Mouse (Mus musculus) midbrain, embryonic 13.5 days (tissue): ENCODE results near the gene Negr1. TPM values are rescaled to one million over a fixed set of nuclear protein-coding genes. Genes with fewer than 3 reads are reported as not detected.
A peak's percentile ranks its signal among the peaks of the same experiment; 100 is the strongest.

Experiments
- ATAC-seq: fragments of 200-750 bp; cut with Nextera tagmentation; 2 replicates; pipeline ENCODE4 v1.8.0; 2017; ENCODE audit warnings: mild to moderate bottlenecking, moderate TSS enrichment, moderate library complexity
- H3K27ac ChIP-seq: fragments of 300-500 bp; sonication (generic); 2 replicates; pipeline ENCODE4 v1.5.1; 2015; ENCODE audit warnings: inconsistent platforms, mild to moderate bottlenecking, moderate library complexity
- H3K27me3 ChIP-seq: fragments of 300-500 bp; sonication (generic); 2 replicates; pipeline ENCODE4 v1.6.1; 2015; ENCODE audit warnings: mild to moderate bottlenecking, inconsistent platforms
- H3K36me3 ChIP-seq: fragments of 300-500 bp; sonication (generic); 2 replicates; pipeline ENCODE4 v1.6.1; 2015; ENCODE audit warnings: mild to moderate bottlenecking, inconsistent platforms
- H3K4me1 ChIP-seq: fragments of 300-500 bp; sonication (generic); replicated peaks from 2 replicates; pipeline ENCODE4 v1.6.1; 2015; ENCODE audit warnings: inconsistent platforms
- H3K4me2 ChIP-seq: fragments of 300-500 bp; sonication (generic); replicated peaks from 2 replicates; pipeline ENCODE4 v1.6.1; 2015; ENCODE audit warnings: moderate library complexity, mild to moderate bottlenecking, inconsistent platforms
- H3K4me3 ChIP-seq: fragments of 300-500 bp; sonication (generic); replicated peaks from 2 replicates; pipeline ENCODE4 v1.5.1; 2015; ENCODE audit warnings: mild to moderate bottlenecking, inconsistent platforms
- H3K9ac ChIP-seq: fragments of 300-500 bp; sonication (generic); replicated peaks from 2 replicates; pipeline ENCODE4 v1.6.1; 2015; ENCODE audit warnings: mild to moderate bottlenecking, inconsistent platforms
- H3K9me3 ChIP-seq: fragments of 300-500 bp; sonication (generic); 2 replicates; pipeline ENCODE4 v1.6.1; 2016; ENCODE audit warnings: mild to moderate bottlenecking, inconsistent platforms
- WGBS: fragments of 180-500 bp; shearing (Covaris S2); methylation state at CpG from one replicate; pipeline ENCODE4 v1.1.7; 2015; 5-methylcytosine and 5-hydroxymethylcytosine counted together
- polyA plus RNA-seq: library from polyadenylated mRNA; unstranded; fragments of >200 nt; fragmentation: Nextera tagmentation; extraction: Ambion mirVana; gene quantifications from 2 replicates; pipeline ENCODE4 v1.2.1, GENCODE M21; 2015

The Negr1 gene
- polyA plus RNA-seq, 1 experiment from 2014 or later: 34.1 TPM

DNA sequence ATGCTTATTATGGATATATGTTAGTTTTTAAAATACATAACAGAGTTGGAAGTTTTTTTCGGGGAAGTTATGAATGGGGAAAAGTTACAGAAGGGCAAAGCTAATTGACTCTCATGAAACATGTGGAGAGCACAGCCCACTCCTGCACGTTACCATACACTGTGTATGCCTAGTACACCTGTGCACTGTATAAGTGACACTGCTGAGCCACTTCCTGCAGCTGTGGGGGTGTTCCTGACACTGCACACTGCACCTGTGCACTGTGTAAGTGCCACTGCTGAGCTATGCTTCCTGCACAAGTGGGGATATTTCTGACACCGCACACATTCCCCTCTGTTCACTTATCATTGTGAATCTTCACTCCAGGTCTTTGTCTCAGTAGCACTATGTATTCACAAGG is 261.4 kb downstream of the Negr1 start:
- H3K27ac ChIP-seq: no peak overlapping the region
- H3K4me1 ChIP-seq: no peaks in the 10 kb centered on the region
- H3K27me3 ChIP-seq: no peaks in the 10 kb centered on the region
- no peaks in the 10 kb centered on the region for H3K9me3 ChIP-seq
- no peak; the same call in 1 of the 2 replicates for ATAC-seq
- H3K9ac ChIP-seq: no peak overlapping the region
- 91% methylated on average over 3 of the region's 3 CpGs for WGBS
- H3K36me3 ChIP-seq: no peaks in the 10 kb centered on the region
- H3K4me3 ChIP-seq: no peak overlapping the region
- no peak overlapping the region for H3K4me2 ChIP-seq

DNA sequence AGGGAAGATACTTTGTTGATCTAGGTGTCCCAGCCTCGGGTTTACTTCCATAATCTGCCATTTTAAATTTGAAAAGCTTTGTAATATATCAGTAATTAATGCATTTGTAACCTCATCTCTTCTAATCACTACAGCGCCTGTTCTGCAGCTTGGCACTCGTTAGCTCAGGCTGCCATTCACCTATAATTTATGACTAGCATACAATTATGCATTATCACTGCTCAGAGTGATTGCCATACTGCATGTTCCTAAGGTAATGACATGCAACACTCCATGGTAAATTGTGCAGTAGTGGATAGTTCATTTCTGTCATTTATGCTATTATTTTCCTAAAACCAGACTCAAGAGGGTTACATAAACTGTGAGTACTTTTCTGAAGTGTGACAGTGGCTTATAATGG is 272.3 kb downstream of the Negr1 start:
- no peaks in the 10 kb centered on the region for H3K27me3 ChIP-seq
- H3K9me3 ChIP-seq: no peaks in the 10 kb centered on the region
- H3K9ac ChIP-seq: no peak overlapping the region
- no peak overlapping the region for H3K4me3 ChIP-seq
- peaks cover 6% of the 10 kb centered on the region; the same call in 1 of the 2 replicates for H3K4me1 ChIP-seq
- peak; percentile 66; the same call in 1 of the 2 replicates for ATAC-seq
- no peak overlapping the region for H3K27ac ChIP-seq
- WGBS: 44% methylated on average over 3 of the region's 3 CpGs
- no peak overlapping the region for H3K4me2 ChIP-seq
- no peaks in the 10 kb centered on the region for H3K36me3 ChIP-seq

DNA sequence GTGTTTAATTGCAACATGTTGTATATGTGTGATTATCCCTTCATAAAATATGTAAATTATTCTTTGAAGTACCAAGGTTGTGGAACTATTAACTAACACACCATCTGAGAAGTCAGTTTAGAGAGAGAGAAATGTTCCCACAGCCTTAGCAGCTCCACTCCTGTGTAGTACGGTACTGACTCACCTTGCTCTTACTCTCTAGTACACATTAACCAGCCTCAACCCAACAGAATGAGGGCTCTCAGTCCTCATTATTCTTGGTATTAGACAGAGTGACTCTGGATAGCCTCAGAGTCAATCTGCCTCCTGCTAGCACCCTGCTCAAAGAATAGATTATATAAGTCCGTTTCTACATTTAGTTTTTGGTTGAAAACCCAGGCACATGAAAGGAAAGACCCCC is 277.0 kb downstream of the Negr1 start:
- 81% methylated on average over 2 of the region's 2 CpGs for WGBS
- no peaks in the 10 kb centered on the region for H3K27me3 ChIP-seq
- no peak overlapping the region for H3K9ac ChIP-seq
- H3K4me3 ChIP-seq: no peak overlapping the region
- H3K4me2 ChIP-seq: no peak overlapping the region
- no peaks in the 10 kb centered on the region for H3K36me3 ChIP-seq
- no peaks in the 10 kb centered on the region for H3K9me3 ChIP-seq
- ATAC-seq: no peak
- H3K4me1 ChIP-seq: peaks cover 6% of the 10 kb centered on the region; the same call in 1 of the 2 replicates
- H3K27ac ChIP-seq: no peak overlapping the region

DNA sequence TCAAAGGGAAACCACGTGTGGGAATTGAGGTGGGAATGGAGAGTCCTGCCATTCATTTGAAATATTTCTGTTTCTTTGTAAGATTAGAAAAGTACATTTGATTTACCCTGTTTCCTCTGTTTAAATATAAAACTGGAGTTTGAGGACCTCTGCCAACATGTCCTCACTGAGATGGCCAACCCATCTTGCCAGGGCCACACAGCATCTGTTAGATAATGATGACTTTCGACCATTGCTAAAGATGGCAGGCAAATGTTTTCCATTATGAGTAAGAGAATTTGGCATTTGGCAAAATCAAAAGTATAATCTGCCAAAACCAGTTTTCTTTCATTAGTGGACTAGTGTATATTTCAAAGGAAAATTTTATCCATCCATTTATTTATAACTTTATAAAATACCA is 286.8 kb downstream of the Negr1 start:
- H3K27ac ChIP-seq: no peak overlapping the region
- ATAC-seq: no peak
- H3K27me3 ChIP-seq: no peaks in the 10 kb centered on the region
- H3K36me3 ChIP-seq: no peaks in the 10 kb centered on the region
- H3K4me1 ChIP-seq: no peaks in the 10 kb centered on the region
- no peak overlapping the region for H3K9ac ChIP-seq
- H3K4me3 ChIP-seq: no peak overlapping the region
- 88% methylated on average over 2 of the region's 2 CpGs for WGBS
- no peaks in the 10 kb centered on the region for H3K9me3 ChIP-seq
- no peak overlapping the region for H3K4me2 ChIP-seq

DNA sequence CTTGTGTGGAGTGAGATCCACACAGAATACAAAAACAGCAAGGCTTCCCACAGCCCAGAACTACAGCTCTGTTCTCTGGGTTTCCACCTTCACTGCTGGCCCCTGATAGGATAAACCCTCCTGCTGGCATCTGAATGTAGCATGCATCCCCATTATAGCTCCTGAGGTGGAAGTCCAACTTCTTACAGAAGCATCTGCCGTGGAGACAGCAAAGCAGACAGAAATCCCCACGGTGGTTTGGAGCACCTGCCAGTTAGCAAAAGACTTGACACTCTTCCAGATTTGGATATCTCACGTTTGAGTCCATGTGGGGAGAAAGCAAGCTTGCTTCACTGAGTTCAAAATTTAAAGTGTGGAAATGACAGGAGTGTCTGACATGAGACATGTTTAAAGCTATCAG is 290.3 kb downstream of the Negr1 start:
- Histone ChIP-seq H3K4me2 (no peak overlapping the region), H3K27me3 (no peaks in the 10 kb centered on the region), H3K9me3 (no peaks in the 10 kb centered on the region), H3K36me3 (no peaks in the 10 kb centered on the region), H3K9ac (no peak overlapping the region), H3K27ac (no peak overlapping the region), H3K4me3 (no peak overlapping the region), H3K4me1 (no peaks in the 10 kb centered on the region)
- ATAC-seq: no peak
- 74% methylated on average over 3 of the region's 3 CpGs for WGBS

DNA sequence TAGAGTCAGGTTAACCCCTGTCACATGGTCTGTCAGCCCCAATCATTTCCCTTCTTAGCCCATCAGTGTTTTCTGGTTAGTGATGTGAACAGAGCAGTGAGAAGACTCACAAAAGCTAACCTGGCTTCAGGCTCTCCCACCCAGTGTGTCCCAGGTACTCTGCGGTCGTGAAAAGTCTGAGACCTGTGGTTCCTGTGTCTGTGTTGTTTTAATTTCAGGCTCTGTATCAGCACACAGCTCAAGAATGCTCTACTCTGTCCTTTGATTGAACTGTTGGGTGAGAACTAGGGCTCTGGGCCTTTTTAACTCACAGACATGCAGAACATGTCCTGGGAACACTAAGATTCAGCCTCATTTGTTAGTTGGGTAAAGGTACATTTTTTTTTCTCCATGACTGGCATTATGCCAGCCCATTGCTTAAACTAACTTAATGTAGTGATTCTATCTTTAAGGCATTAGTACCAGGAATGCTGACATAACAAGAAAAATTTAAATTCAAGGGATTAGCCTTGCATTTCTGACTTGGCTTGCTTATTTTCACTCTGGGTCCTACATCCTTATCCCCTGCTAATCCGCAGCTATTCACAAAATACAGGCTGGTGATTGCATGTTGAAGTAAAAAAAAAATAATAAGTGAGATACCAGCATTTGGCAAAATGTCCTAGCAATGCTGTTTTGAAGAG is 308.8 kb downstream of the Negr1 start:
- Histone ChIP-seq H3K36me3 (no peaks in the 10 kb centered on the region), H3K4me3 (no peak overlapping the region), H3K27me3 (no peaks in the 10 kb centered on the region), H3K4me2 (no peak overlapping the region), H3K9me3 (no peaks in the 10 kb centered on the region), H3K9ac (no peak overlapping the region), H3K4me1 (peaks cover 18% of the 10 kb centered on the region), H3K27ac (peak overlapping the region; percentile 58)
- WGBS: 40% methylated on average over 3 of the region's 3 CpGs
- ATAC-seq: peak; percentile 69

- no peaks in the 10 kb centered on the region for H3K36me3 ChIP-seq
- 4% methylated on average over 2 of the region's 2 CpGs for WGBS
- no peak overlapping the region for H3K9ac ChIP-seq
- no peak overlapping the region for H3K4me2 ChIP-seq
- ATAC-seq: peak; percentile 70
- H3K9me3 ChIP-seq: no peaks in the 10 kb centered on the region
- H3K4me1 ChIP-seq: peaks cover 18% of the 10 kb centered on the region
- H3K27me3 ChIP-seq: no peaks in the 10 kb centered on the region
- peak overlapping the region; percentile 65 for H3K27ac ChIP-seq
- no peak overlapping the region for H3K4me3 ChIP-seq
Measured at GRCm38 (mm10) chr3:156870922-156871257, 309.3 kb downstream of the Negr1 start.

DNA sequence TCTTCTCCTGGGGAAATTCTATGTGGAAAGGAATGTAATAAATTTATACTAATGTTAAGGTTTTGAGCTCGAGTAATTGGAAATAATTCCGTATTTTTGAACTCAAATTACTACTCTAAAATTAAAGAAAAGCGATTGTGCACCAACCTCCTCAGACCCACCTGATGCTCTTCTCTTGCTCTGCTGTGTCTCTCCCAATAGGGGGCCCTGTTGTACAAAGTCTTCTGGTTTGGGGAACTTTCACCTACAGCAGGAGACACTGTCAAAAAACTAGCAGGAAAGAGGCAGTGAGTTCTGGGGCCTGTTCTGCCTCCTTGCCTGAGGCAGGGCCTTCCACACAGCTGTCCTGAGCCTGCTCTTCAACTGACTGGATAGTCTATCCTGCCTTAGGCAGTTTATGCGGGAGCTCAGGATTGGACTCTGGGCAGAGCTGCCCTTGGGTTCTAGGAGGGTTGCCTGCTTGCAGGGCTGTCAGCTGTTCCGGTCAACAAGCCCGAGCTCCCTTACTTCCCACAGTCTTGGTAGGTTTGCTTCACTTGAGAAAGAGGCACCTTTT is 310.1 kb downstream of the Negr1 start:
- ATAC-seq: 0 out of 2 replicates have a peak, but pooled peaks have one; percentile 22
- Histone ChIP-seq H3K9ac (no peak overlapping the region), H3K36me3 (no peaks in the 10 kb centered on the region), H3K27ac (peak overlapping the region; percentile 31; the same call in 1 of the 2 replicates), H3K4me1 (peaks cover 18% of the 10 kb centered on the region), H3K4me2 (no peak overlapping the region), H3K27me3 (no peaks in the 10 kb centered on the region), H3K4me3 (no peak overlapping the region), H3K9me3 (no peaks in the 10 kb centered on the region)
- 75% methylated on average over 6 of the region's 6 CpGs for WGBS

DNA sequence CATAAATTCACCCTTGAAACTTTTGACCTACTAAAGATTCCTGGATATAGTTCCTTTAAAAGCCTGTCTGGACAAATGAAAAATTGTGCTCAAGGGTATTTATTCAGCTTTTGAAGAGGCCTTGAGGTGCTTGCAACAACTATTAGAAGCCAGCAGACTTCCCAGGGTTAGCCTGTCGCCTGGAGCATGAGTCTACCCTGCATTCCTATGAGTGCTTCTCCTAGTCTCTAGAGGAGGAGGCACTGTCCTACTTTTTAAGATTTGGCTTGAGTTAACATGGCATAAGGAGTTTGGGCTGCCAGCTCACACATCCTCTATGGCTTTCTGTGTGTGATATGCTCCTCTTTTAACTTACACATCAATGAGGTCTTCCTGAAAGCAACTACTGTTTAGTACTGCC is 315.0 kb downstream of the Negr1 start:
- 85% methylated on average over 1 of the region's 1 CpGs for WGBS
- Histone ChIP-seq H3K9me3 (peaks cover 3% of the 10 kb centered on the region; the same call in 1 of the 2 replicates), H3K4me1 (peaks cover 4% of the 10 kb centered on the region)

DNA sequence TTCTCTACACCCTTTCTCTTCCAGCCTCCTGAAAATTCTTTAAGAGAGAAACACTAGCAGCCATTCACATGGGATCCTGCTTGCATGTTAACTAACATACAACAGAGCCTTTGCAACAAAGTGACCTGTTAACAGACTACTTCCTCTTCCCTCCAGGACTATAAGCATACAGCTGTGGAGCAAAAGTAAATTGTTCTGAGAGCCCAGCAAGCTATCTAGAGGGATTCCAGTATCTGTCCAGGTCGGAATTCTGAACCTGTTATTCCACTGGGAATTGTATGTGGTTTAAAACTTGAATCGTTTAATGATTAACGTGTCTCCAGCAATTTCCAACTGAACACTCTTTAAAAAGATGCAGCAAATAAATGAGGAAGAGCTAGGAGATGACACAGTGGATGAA is 320.5 kb downstream of the Negr1 start:
- H3K27me3 ChIP-seq: no peaks in the 10 kb centered on the region
- H3K9me3 ChIP-seq: peaks cover 3% of the 10 kb centered on the region; the same call in 1 of the 2 replicates
- no peak overlapping the region for H3K4me2 ChIP-seq
- no peak for ATAC-seq
- H3K9ac ChIP-seq: no peak overlapping the region
- no peak overlapping the region for H3K27ac ChIP-seq
- no peaks in the 10 kb centered on the region; the same call in 1 of the 2 replicates for H3K4me1 ChIP-seq
- no peak overlapping the region for H3K4me3 ChIP-seq
- H3K36me3 ChIP-seq: no peaks in the 10 kb centered on the region
- 81% methylated on average over 3 of the region's 3 CpGs for WGBS

More for the DNA sequence above, 315.0 kb downstream of the Negr1 start:
- Histone ChIP-seq H3K27ac (no peak overlapping the region), H3K4me3 (no peak overlapping the region), H3K36me3 (no peaks in the 10 kb centered on the region), H3K27me3 (no peaks in the 10 kb centered on the region), H3K9ac (no peak overlapping the region), H3K4me2 (no peak overlapping the region)
- ATAC-seq: no peak

DNA sequence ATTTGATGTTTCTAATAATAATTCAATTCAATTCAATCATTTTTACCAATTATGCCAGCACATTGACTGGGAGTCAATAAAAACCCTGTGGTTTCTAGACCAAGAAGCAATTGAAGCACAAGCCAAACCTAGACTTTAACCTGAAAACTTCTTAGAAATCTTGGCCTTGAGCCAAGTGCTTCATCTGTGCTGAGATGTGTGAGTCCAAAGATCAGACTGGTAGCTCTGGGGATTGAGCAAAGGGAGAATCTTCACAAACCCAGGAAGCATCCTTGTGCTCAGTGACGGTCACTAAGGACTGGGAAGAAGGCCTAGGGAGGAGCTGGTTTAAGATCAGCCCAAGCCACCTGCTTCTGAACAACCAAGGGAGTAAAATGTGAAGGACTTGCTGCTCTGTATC is 322.3 kb downstream of the Negr1 start:
- no peaks in the 10 kb centered on the region for H3K27me3 ChIP-seq
- 86% methylated on average over 1 of the region's 1 CpGs for WGBS

DNA sequence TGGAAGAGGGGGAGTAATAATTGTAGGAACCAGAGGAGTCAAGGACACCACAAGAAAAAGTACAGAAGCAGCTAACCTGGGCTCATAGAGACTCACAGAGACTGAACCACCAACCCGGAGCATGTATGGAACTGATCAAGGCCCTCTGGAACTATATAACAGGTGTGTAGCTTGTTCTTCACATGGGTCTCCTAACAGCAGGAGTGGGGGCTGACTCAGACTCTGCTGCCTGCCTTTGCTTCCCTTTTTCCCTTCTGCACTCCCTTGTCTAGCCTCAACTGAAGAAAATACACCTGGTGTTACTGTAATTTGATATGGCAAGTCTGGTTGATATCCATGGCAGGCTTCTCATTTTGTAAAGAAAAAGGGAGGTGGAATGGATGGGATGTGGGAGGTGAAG is 324.1 kb downstream of the Negr1 start:
- no peak overlapping the region for H3K27ac ChIP-seq
- H3K9me3 ChIP-seq: no peaks in the 10 kb centered on the region
- no peaks in the 10 kb centered on the region for H3K27me3 ChIP-seq
- H3K36me3 ChIP-seq: no peaks in the 10 kb centered on the region
- no peaks in the 10 kb centered on the region; the same call in 1 of the 2 replicates for H3K4me1 ChIP-seq
- H3K4me3 ChIP-seq: no peak overlapping the region
- H3K4me2 ChIP-seq: no peak overlapping the region
- no peak overlapping the region for H3K9ac ChIP-seq
- WGBS: 90% methylated on average over 1 of the region's 1 CpGs
- no peak for ATAC-seq

More for the DNA sequence above, 322.3 kb downstream of the Negr1 start:
- Histone ChIP-seq H3K4me1 (no peaks in the 10 kb centered on the region; the same call in 1 of the 2 replicates), H3K4me3 (no peak overlapping the region), H3K9me3 (no peaks in the 10 kb centered on the region), H3K36me3 (no peaks in the 10 kb centered on the region), H3K27ac (no peak overlapping the region), H3K4me2 (no peak overlapping the region), H3K9ac (no peak overlapping the region)
- no peak for ATAC-seq
